Mouse (Mus musculus) activated CD4-positive, CD25-positive, alpha-beta regulatory T cell, adult 9 weeks (primary cell): ENCODE data around the gene Nfil3. TPM values are rescaled to one million over a fixed set of nuclear protein-coding genes. Genes with fewer than 3 reads are reported as not detected.

ENCODE experiments used
- polyA plus RNA-seq: library from polyadenylated mRNA; unstranded; fragments of 100-300 nt; shearing (Covaris generic); gene quantifications from one replicate; pipeline ENCODE4 v1.2.1, GENCODE M21; 2017

Nfil3 gene
- polyA plus RNA-seq = 3.3 TPM

DNA sequence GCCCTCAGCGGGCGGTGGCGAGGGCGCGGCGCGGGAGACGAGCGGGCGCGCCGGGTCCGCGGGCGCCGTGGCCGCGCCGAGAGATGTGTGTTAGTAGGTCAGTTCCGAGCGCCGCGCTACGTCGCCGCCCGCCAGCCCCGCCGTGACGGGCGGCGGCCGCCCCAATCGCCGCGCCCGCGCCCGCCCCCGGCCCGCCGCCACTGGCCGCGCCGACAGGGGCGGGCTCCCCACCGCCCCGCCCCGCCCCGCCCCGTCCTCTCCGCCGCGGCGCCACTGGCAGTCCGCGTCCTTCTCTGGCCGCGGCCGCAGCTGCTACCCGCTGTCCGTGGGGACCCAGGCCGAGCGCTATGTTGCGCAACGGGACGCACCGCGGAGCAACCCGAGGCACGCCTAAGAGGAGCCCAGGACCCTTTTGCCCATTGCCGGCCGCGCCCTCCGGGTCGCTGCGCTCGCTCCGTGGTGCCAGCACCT lies at the start of gene Nfil3:
Nfil3 (minus strand) TSS at position 123 of the 471 bp plus-strand sequence.

DNA sequence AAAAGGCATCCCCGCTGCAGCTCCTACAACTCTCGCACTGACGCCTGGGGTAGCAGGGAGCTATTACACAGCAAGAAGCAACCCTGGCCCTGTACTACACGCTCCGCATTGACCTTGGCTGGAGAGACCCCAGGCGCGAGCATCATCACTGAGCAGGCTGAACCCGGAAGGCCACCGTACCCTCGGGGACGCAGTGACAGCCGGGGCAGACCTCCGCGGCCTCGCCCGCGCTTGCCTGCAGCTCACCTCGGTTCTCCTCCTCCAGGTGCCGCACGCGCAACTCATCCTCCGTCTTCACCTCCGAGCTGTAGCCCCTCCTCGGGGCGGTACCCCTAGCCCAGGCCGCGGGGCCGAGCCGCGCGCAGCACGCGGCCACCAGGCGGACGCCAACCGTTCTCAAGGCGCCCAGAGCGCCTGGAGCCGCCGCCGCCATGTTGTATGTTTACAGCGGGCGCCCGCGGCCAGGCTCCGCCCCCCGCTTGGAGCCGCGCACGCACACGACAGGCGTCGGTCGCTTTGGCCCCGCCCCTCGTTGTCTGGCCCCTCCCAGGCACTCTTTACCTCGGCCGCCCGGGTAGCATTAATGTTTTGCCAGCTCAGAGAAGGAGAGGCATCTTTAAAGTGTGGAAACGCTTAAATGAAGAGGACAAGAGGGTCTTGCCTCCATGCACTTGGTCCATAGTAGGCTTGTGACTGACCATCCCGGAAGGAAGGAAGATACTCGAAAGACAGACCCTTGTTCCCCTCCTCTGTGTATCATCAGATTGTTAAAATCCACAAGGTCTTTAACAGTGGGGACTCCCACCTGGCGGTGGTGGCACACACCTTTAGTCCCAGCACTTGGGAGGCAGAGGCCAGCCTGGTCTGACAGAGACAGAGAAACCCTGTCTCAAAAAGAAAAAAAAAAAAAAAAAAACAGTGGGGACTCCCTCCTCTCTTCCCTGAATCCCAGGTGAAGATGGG lies 51.4 kb downstream of the Nfil3 start, which contains the start of gene Auh:
Auh (minus strand) TSS at position 473 of the 963 bp plus-strand sequence.

Other genes starting within 250 kb of the Nfil3 start
- gene Auh, start 51.4 kb downstream of the Nfil3 start, polyA plus RNA-seq = 45.4 TPM